Mouse (Mus musculus) hindbrain, embryonic 14.5 days (tissue): ENCODE measurements at regions not wholly inside any gene's neighbourhood (a gene's known extent, or its start where the extent isn't known, plus 50 kb on each side); places are given as distances from the start of the nearest gene placed in this dataset.

Experiments
- ATAC-seq: fragments of 200-750 bp; cut with Nextera tagmentation; 2 replicates; pipeline ENCODE4 v1.8.0; 2017; ENCODE audit warnings: moderate number of reproducible peaks, mild to moderate bottlenecking, moderate TSS enrichment, moderate library complexity; ENCODE audit not compliant: low FRiP score
- DNase-seq: peaks from one replicate; pipeline ENCODE4 v3.0.0-alpha.2; 2015; ENCODE audit warnings: low spot score
- H3K27ac ChIP-seq: fragments of 300-500 bp; sonication (generic); 2 replicates; pipeline ENCODE4 v1.5.1; 2014; ENCODE audit warnings: mild to moderate bottlenecking, moderate library complexity
- H3K27me3 ChIP-seq: fragments of 300-500 bp; sonication (generic); 2 replicates; pipeline ENCODE4 v1.6.1; 2014; ENCODE audit warnings: mild to moderate bottlenecking, low read length, mixed read lengths; ENCODE audit not compliant: control insufficient read depth, insufficient read depth
- H3K36me3 ChIP-seq: fragments of 300-500 bp; sonication (generic); replicated peaks from 2 replicates; pipeline ENCODE4 v1.6.1; 2014; ENCODE audit not compliant: control insufficient read depth, insufficient read depth
- H3K4me1 ChIP-seq: fragments of 300-500 bp; sonication (generic); replicated peaks from 2 replicates; pipeline ENCODE4 v1.6.1; 2014; ENCODE audit warnings: antibody characterized with exemption, low read length, mixed read lengths; ENCODE audit not compliant: control insufficient read depth, insufficient read depth
- H3K4me2 ChIP-seq: fragments of 300-500 bp; sonication (generic); replicated peaks from 2 replicates; pipeline ENCODE4 v1.6.1; 2014; ENCODE audit warnings: mild to moderate bottlenecking, moderate library complexity
- H3K4me3 ChIP-seq: fragments of 300-500 bp; sonication (generic); replicated peaks from 2 replicates; pipeline ENCODE4 v1.5.1; 2014; ENCODE audit warnings: mild to moderate bottlenecking, low read length
- H3K9ac ChIP-seq: fragments of 300-500 bp; sonication (generic); 2 replicates; pipeline ENCODE4 v1.6.1; 2014
- H3K9me3 ChIP-seq: fragments of 300-500 bp; sonication (generic); 2 replicates; pipeline ENCODE4 v1.6.1; 2016; ENCODE audit warnings: low read length; ENCODE audit not compliant: control insufficient read depth
- WGBS: fragments of 180-500 bp; shearing (Covaris S2); extraction: QIAGEN DNeasy Blood & Tissue Kit; methylation state at CpG from one replicate; pipeline ENCODE4 v1.1.7; 2014; 5-methylcytosine and 5-hydroxymethylcytosine counted together
- microRNA-seq: library from miRNA; unstranded; fragments of <30 nt; microRNA quantifications from one replicate; pipeline ENCODE4, GENCODE M21; 2016

DNA sequence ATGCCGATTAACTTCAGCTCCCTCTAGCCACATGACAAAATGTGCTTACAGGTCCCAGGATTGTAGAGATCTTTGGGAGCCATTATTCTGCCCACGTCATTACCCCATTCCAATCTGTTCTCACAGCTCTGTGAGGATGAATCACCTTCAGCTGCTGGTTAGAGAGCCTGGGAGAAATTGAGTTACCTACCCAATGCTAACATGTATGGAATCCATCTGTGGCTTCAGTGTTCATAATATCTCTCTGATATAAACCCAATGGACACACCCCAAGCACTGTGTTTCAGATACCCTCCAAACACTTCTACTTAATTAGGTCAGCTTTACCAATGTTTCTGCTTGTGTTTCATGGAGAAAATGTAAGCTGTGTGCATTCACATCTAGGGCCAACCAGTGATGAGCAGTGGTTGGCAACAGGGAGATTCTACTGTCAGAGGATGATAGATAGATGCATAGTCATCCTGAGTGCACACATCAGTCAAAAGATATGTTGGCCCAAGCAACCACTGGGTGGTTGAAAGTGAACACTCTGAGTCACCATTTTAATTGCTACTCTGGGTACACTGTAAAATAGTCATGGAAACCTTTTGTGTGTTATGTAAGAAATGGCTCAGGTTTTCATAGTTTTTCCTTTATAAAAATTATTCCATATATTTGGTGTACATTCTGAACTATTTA is 301.5 kb downstream of the Lrig3 start:
- Histone ChIP-seq H3K9ac (no peak overlapping the region), H3K4me3 (no peak overlapping the region), H3K4me2 (no peak overlapping the region), H3K27ac (no peak overlapping the region), H3K27me3 (no peaks in the 10 kb centered on the region), H3K4me1 (no peaks in the 10 kb centered on the region), H3K9me3 (no peaks in the 10 kb centered on the region), H3K36me3 (no peaks in the 10 kb centered on the region)
- no peak for ATAC-seq
- DNase-seq, result no peak
- 91% methylated on average over 2 of the region's 2 CpGs for WGBS

DNA sequence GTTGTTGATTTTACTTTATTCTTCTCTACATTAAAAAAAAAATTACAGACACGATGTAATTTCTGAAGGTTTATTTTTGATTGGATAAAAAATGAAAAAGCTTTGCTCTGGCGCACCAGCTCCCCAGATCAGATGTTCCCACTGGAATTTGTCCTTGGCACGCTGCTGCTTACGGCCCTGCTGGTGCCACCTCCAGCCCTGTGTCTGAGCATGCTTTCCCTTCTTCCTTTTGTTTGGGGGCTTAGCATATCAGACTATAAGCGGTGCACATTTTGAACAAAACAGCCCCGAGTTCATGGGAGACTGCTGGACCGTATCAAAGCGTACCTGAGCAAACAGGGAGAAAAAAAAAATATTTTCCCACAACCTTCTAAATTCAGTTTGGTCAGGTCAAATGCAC is 291.2 kb downstream of the Lrig3 start:
- Histone ChIP-seq H3K4me1 (no peaks in the 10 kb centered on the region), H3K36me3 (no peaks in the 10 kb centered on the region), H3K9me3 (no peaks in the 10 kb centered on the region), H3K4me2 (no peak overlapping the region), H3K9ac (no peak overlapping the region), H3K27ac (no peak overlapping the region), H3K4me3 (no peak overlapping the region), H3K27me3 (no peaks in the 10 kb centered on the region)
- 60% methylated on average over 8 of the region's 8 CpGs for WGBS
- ATAC-seq (no peak), DNase-seq (no peak)

DNA sequence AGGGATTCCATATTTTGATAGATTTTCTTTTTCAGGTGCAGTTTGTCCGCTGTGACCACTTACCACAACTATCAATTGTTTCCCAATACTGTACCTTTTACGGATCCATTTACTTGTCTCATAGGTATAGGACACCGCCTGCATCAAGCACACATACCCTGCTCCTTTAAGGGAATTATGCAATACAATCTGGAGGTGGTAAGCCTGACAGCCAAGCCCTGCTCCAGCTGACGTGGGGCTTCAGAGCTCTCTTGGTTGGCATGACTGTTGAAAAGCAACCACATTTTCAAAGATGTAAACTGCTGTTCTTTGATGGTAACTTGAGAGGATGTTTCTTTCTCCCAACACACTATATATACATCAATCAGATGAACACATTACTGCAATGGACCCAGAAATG is 288.2 kb downstream of the Lrig3 start:
- no peak overlapping the region for H3K27ac ChIP-seq
- ATAC-seq (no peak), DNase-seq (no peak)
- no peaks in the 10 kb centered on the region for H3K4me1 ChIP-seq
- H3K9ac ChIP-seq, result no peak overlapping the region
- H3K27me3 ChIP-seq, result no peaks in the 10 kb centered on the region
- WGBS, result 90% methylated on average over 4 of the region's 4 CpGs
- no peaks in the 10 kb centered on the region for H3K36me3 ChIP-seq
- no peak overlapping the region for H3K4me2 ChIP-seq
- no peak overlapping the region for H3K4me3 ChIP-seq
- H3K9me3 ChIP-seq, result no peaks in the 10 kb centered on the region

GRCm38 (mm10) chr10:126249176-126249575 is 283.2 kb downstream of the Lrig3 start:
- Histone ChIP-seq H3K9me3 (no peaks in the 10 kb centered on the region), H3K27ac (no peak overlapping the region), H3K4me2 (no peak overlapping the region), H3K4me3 (no peak overlapping the region), H3K4me1 (no peaks in the 10 kb centered on the region), H3K36me3 (no peaks in the 10 kb centered on the region), H3K27me3 (no peaks in the 10 kb centered on the region), H3K9ac (no peak overlapping the region)
- peak; percentile 28 for DNase-seq
- WGBS, result 55% methylated on average over 12 of the region's 12 CpGs
- ATAC-seq, result no peak

DNA sequence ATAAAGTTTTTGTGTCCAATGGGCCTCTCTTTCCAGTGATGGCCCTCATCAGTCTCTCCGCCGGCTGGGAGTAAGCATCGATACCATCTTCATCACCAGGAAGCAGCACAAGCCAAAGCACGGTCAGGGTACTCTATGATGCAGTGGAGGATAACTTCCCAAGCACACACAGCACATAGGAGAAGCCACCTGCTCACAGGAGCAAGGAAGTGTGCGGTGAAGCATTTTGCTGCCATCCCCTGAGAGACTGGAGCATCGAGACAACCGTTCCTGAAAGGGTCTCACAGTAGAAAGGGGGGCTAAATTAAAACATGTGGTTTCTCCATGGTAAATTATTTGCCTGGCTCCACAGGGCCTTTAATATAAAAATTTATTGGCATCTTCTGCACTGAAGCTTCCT is 277.1 kb downstream of the Lrig3 start:
- Histone ChIP-seq H3K36me3 (no peaks in the 10 kb centered on the region), H3K9me3 (no peaks in the 10 kb centered on the region), H3K27ac (no peak overlapping the region), H3K9ac (no peak overlapping the region), H3K4me3 (no peak overlapping the region), H3K4me1 (0 out of 2 replicates have a peak, but pooled peaks cover 3% of the 10 kb centered on the region), H3K4me2 (no peak overlapping the region), H3K27me3 (no peaks in the 10 kb centered on the region)
- no peak for ATAC-seq
- 79% methylated on average over 7 of the region's 7 CpGs for WGBS
- DNase-seq, result no peak

- H3K4me1 ChIP-seq, result 0 out of 2 replicates have a peak, but pooled peaks cover 3% of the 10 kb centered on the region
- H3K27me3 ChIP-seq, result no peaks in the 10 kb centered on the region
- H3K36me3 ChIP-seq, result no peaks in the 10 kb centered on the region
- ATAC-seq (no peak), DNase-seq (peak; percentile 28)
- no peaks in the 10 kb centered on the region for H3K9me3 ChIP-seq
- H3K4me3 ChIP-seq, result no peak overlapping the region
- WGBS, result 45% methylated on average over 4 of the region's 4 CpGs
- H3K27ac ChIP-seq, result no peak overlapping the region
- no peak overlapping the region for H3K9ac ChIP-seq
- no peak overlapping the region for H3K4me2 ChIP-seq
These were observed 273.6 kb downstream of the Lrig3 start for GRCm38 (mm10) chr10:126239536-126239935.

Small RNA genes lying in the stretch of these regions (microRNA-seq; reads per million reads assigned to microRNA genes)
- gene Mir378d, result 4.7 reads per million, percentile 21 among the genes with 10 or more reads in this experiment
